Mouse (Mus musculus) splenic B cell, adult 2 months (primary cell): ENCODE measurements around the gene Rhbdf2.

Experiments
- DNase-seq: peaks from one replicate; pipeline ENCODE4 v3.0.0-alpha.2; 2011; ENCODE audit warnings: low read depth, low spot score
- H3K27me3 ChIP-seq: 2 replicates; pipeline ENCODE4 v1.6.1; 2012; ENCODE audit warnings: mild to moderate bottlenecking, low read length, moderate library complexity, mixed read lengths; ENCODE audit not compliant: control insufficient read depth, poor library complexity, insufficient read depth, severe bottlenecking
- H3K36me3 ChIP-seq: 2 replicates; pipeline ENCODE4 v1.6.1; 2012; ENCODE audit warnings: mild to moderate bottlenecking, low read length, moderate library complexity, mixed read lengths; ENCODE audit not compliant: control insufficient read depth, poor library complexity, insufficient read depth, severe bottlenecking

The Rhbdf2 gene

DNA sequence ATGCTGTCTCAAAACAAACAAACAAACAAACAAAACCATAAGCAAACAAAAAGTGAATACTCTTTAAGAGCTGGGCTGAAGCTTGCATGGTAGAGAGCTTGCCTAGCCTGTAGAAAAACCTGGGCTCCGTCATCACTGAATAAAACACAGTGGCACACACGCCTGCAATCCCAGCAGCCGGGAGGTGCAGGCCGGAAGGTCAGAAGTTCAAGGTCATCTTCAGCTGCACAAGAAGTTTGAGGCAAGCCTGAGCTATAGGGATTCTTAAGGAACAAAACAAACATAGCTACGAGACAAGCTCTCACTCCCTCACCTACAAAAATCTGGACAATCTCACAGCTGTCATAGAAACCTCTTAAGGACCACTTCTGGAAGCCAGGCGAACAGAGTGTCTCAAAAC lies 41.1 kb downstream of the Rhbdf2 start:
- Histone ChIP-seq H3K36me3 (no peaks in the 10 kb centered on the region), H3K27me3 (no peaks in the 10 kb centered on the region)
- no peak for DNase-seq

DNA sequence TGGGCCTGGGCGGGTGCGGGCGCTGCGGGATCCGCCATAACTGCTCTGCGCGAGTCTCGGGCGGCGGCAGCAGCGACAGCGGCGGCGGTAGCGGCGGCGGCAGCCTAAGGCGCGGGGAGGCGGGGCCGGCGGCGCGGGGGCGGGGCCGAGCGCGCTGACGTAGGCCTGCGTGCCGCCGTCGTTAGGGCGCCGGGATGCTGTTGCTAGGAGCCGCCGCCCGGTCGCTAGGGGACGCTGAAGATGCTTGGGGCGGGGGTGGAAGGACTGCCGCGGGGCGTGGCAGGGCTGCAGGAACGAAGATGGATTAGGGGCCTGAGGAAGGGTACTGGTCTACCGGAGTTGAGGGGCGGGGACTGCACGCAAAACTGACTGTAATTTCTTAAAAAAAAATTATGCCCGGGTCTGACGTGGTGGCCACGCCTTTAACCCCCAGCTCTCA lies 45.4 kb downstream of the Rhbdf2 start, which contains the start of gene Ube2o:
Gene Ube2o (minus strand): TSS at position 72 of the 439 bp plus-strand sequence.
- H3K36me3 ChIP-seq: no peaks in the 10 kb centered on the region
- DNase-seq: peak; percentile 94
- no peaks in the 10 kb centered on the region for H3K27me3 ChIP-seq

DNA sequence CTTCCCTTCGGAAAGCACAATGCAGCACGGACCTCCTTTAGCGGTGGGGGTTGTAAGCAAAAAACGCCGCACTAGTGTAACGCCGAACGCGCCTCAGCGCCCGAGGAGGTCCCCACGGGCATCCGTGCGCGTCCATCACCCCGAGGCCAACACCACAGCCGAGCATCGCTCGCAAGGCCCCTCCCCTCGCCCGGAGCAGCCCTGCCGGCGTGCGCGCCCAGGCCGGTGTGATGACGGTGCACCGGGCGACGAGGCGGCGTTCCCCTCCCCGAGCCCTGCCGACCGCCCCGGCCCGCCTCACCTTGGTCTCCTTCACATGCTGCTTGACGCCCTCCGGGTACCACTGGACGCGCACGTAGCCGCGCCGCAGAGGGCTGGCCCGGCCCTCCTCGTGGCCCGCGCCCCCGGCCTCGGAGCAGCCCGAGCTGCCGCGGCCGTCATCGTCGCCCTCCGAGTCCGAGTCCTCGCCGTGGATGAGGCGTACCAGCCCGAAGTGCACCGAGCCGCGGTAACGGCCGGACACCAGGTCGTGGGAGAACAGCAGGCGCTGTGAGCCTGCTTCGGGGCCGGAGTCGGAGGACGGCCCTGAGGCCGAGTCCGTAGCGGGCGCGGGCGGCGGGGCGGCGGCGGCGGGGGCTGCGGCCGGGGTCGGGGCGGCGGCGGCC lies 46.0 kb downstream of the Rhbdf2 start:
- H3K36me3 ChIP-seq: no peaks in the 10 kb centered on the region
- H3K27me3 ChIP-seq: no peaks in the 10 kb centered on the region
- DNase-seq: peak; percentile 67

DNA sequence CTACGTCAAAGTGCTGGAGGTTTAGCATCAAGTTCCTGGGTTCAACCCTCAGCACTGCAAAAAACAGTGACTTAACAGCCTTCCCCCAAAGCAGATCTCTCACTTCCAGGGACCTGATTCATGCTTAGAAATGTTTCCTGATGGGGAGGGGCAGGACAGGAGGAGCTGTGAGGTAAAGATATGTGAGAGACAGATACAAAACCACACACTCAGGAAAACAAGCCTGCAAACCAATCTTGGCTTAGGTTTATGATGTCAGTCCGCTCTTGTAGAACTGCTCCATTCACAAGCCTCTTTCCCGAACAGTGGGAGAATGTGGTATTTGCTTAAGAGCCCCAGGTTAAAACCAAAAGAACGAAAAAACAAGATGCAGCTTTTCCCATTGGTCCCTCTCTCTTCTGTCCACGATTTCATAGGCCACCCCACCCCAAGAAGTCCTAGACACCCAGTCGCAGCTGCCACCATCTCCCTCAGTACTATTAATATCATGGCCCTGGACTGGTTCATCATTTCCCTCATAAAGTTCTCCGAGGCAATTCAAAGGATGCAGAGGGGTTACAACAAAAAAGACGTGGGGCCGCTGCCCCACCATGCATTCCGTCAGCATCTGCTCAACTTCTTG lies 46.7 kb downstream of the Rhbdf2 start:
- no peaks in the 10 kb centered on the region for H3K36me3 ChIP-seq

DNA sequence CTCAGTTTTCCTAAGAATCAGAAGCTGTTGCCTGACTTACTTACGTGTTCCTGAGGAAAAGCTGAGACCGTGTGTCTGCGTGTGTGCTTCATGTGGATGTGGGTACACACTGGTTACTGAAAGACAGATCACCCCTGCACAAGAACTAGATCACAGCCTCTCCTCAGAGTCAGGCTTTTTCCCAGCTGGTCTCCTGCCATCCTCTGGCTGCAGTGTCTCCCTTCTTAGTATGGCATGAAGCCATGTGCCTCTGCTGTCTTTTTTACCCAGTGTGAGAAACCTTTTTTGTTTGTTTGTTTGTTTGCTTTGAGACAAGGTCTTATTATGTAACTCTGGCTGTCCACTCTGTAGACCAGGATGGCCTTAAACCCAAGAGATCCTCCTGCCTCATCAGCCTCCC lies 47.5 kb downstream of the Rhbdf2 start:
- DNase-seq: no peak
- H3K27me3 ChIP-seq: no peaks in the 10 kb centered on the region
- H3K36me3 ChIP-seq: no peaks in the 10 kb centered on the region

More for the DNA sequence above, 46.7 kb downstream of the Rhbdf2 start:
- no peaks in the 10 kb centered on the region for H3K27me3 ChIP-seq
- DNase-seq: no peak

DNA sequence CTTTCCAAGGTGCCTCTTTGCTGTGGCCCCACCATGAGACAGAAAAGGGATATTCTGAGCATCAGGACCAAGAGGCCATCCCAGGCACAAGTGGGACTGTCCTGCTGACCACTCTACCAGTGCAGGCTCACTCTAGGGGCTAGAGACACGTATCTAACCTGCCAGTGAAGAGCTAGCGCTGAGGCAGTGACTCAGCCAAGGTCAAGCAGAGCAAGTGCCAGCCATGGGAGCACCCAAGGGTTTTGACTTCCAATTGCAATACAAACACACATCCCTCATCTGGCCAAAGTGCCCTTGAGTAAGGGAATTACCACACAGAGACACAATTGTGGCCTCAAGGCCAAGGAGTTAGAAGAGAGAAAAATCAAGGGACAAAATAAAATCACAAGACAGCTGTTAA lies 51.4 kb downstream of the Rhbdf2 start:
- DNase-seq: no peak
- Histone ChIP-seq H3K27me3 (no peaks in the 10 kb centered on the region), H3K36me3 (no peaks in the 10 kb centered on the region)

DNA sequence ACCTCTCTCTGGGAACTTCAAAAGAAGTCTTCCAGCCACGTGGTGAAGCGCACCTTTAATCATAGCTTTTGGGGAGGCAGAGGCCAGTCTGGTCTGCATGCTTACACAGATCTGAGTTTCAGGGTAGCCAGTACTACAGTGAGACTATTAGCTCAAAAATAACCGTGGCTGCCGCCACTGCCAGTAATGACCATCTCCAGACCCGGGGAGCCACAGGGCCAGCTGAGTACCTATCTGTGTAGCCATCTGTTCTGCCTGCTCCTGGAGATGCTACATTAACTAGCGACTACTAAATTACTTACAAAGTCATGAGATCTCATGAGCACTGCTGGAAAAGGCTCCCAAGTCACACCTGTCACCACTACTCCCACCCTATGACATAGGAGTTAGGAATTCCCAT lies 51.8 kb downstream of the Rhbdf2 start:
- H3K27me3 ChIP-seq: no peaks in the 10 kb centered on the region
- DNase-seq: no peak
- H3K36me3 ChIP-seq: no peaks in the 10 kb centered on the region

DNA sequence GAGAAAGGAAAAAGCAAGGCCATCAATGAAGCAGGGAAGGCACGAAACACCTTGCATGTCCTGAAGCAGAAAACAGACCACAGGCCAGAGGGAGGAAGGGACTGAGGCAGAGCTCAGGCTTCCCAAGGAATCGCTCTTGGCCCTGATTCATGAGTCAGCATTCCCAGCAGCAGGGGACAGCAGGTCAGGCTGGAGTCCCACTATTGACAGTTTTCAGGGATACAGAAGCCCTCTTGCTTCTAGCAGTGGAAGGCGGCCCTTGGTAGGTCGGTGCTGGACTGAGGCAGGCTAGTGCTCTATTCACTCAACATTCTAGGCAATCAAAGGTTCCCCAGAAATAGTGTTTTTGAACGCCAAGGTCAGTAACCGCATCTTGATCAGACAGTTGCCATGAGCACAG lies 52.3 kb downstream of the Rhbdf2 start:
- no peaks in the 10 kb centered on the region for H3K36me3 ChIP-seq

DNA sequence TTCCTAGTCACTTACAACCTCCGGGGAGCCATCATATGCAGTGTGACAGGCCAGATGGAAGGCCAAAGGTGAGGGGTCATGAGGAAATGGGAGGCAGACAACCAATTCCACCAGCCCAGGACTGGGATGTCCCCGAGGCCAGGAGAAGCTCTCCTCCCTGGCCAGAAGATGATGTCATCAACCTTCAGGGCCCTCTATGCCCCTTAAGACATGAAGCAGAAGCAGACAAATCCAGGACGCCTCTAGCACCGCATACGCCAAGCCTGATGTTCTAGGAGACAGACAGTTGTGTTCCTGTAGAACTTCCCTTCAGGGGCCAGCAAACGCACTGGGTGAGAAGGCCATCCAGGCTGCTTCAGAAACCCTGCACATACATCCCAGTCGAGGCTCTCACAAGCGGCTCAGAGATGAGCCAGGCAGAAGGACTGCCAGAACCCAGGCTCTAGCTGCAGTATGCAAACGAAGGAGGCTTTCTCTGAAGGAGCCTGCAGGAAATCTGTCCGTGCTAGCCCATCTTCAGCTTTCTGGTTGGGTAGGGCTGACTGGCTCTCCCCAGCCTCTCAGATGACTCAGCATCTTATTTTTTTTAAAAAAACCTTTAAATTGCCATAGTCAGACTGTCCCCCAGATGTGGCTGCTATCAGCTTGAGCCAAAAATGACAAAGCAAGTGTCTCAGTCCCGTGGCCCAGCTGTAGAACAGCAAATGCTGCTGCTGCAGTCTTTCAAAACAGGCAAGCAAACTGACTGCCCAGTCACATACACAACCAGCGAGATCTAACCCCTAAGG lies 53.9 kb downstream of the Rhbdf2 start:
- DNase-seq: no peak
- H3K27me3 ChIP-seq: no peaks in the 10 kb centered on the region
- no peaks in the 10 kb centered on the region for H3K36me3 ChIP-seq

More for the DNA sequence above, 52.3 kb downstream of the Rhbdf2 start:
- DNase-seq: no peak
- H3K27me3 ChIP-seq: no peaks in the 10 kb centered on the region

DNA sequence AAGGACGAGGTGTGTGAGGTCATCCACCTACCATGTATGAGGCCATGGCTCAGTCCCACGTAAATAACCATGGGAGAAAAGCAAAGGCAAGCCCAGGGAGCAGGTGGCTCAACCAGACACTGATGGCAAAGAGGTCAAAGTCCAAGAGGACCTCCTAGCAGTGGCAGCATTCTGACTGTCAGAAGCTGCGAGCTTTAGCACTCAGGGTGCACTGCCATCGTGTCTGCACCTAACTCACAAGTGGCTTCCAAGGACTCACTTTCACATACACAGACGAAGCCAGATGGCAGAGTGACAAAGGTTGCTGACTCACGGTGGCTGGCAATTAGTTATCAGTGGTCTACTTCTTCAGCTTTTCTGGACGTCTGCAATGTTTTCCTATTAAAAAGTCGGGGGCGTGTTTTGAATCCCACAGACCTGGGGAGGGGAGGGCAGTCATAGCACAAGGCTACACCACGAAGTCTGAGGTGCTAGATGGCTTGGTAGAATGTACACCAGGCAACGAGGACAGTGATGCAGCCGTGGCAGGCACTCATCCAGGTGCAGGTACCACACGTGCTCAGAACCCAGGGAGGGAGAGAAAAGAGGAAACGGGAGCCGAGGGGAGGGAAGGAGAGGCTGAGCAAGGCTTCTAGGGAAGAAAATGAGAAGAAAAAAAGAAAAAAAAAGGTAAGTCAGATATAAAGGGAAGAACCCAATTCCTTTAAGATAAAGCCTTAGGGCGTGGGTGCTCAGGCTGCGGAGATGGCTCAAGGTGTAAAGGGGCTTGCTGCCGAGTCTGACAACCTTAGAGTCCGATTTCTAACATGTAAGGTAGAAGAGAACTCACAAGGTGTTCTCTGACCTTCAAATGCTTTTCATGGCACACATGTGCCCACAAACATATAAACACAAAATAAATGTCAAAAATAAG lies 54.8 kb downstream of the Rhbdf2 start:
- DNase-seq: no peak
- no peaks in the 10 kb centered on the region for H3K36me3 ChIP-seq
- no peaks in the 10 kb centered on the region for H3K27me3 ChIP-seq

DNA sequence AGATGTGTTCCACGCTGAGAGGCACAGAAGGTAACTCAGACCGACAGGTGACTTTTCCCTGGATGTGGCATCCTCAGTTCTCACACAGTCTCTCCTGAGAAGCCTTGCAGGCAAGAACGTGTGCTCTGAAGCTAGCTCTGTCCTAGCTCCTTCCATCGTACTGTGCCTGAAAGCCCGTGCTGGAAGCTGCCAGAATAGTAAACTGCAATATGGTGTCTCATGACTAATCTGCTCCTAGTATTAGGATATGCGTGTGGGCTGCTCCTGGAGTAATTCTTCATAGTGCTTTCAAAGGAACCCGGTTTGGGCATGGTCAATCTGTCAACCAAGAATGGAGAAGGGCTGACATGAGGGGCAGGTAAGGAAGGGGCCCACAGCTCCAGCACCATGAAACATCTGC lies 56.0 kb downstream of the Rhbdf2 start:
- no peak for DNase-seq

DNA sequence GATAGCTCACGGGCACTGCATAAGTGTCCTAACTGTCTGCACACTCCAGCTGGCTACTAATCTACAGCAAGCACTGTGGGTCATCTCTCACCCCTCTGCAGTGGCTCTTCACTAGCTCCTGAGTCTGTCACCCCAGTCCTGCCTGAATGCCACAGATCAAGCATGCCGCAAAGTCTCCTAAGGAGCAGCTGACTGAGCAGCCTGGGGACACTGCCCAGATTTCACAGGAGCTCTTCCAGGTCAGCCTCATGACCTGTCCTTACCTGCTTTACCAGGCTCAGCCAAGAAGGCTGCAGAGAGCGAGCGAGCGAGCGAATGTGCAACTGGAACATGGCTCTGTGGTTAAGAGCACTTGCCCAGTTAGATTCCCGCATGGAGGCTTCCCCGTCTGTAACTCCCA lies 59.3 kb downstream of the Rhbdf2 start:
- no peak for DNase-seq
- no peaks in the 10 kb centered on the region for H3K36me3 ChIP-seq
- no peaks in the 10 kb centered on the region for H3K27me3 ChIP-seq

More for the DNA sequence above, 56.0 kb downstream of the Rhbdf2 start:
- H3K36me3 ChIP-seq: no peaks in the 10 kb centered on the region
- H3K27me3 ChIP-seq: no peaks in the 10 kb centered on the region

DNA sequence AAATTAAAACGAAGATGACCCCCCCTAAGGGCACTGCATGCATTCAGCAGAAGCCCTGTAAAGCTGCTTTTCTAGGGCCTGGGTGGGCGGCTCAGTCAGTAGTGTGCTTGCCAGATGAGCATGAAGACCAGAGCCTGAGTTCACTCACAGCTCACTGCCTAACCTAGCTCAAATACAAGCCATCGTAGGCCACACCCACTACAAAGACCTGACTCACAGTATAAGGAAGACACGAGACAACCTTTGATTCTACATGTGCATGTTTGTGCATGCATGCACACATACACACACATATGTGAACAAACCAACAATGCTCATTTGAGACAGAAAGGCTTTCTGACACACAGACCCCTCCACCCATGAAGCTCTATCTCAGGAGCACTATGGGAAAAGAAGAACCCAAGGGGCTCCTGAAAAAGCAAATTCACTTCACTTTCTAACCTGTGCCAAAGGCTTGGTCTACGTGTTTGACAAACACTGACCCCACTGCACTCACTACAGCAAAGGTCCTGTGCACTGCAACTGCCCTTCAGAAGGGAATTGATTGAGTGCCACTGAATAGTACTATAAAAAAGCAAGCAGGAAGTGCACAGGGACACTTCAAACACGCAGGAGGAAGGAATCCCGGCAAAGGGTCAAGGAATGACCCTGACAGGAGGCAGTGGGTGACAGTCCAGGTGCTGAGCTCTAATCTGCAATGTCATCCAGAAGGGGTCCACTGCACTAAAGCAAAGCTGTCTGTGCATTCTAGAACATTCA lies 61.4 kb downstream of the Rhbdf2 start:
- Histone ChIP-seq H3K27me3 (no peaks in the 10 kb centered on the region), H3K36me3 (no peaks in the 10 kb centered on the region)
- DNase-seq: no peak

DNA sequence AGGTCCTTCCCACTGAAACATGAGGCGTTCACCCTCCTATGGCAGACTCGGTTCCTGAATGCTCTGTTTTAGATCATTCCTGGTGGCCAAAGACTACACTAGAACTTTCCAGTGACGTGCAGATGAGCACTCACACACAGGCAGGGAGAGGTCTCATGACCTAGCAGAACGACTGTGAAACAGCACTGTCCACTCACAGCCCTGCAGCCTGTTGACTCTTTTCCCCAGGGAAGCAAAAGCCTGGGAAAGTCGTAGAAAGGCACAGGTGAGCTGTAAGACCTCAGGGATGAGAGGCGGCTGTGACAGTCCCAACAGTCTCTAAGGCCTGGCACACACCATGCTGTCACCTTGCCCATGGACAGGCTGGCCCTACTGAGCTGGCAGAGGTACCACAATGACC lies 70.5 kb downstream of the Rhbdf2 start:
- Histone ChIP-seq H3K36me3 (no peaks in the 10 kb centered on the region), H3K27me3 (no peaks in the 10 kb centered on the region)
- no peak for DNase-seq
